Mouse (Mus musculus): Measurements from ENCODE around the gene Arf3. TPM values are rescaled to one million over a fixed set of nuclear protein-coding genes. Genes with fewer than 3 reads are reported as not detected.
A peak's percentile ranks its signal among the peaks of the same experiment; 100 is the strongest.

The Arf3 gene
- polyA plus RNA-seq, 1 experiment from 2014 or later, result 38.1 TPM

DNA sequence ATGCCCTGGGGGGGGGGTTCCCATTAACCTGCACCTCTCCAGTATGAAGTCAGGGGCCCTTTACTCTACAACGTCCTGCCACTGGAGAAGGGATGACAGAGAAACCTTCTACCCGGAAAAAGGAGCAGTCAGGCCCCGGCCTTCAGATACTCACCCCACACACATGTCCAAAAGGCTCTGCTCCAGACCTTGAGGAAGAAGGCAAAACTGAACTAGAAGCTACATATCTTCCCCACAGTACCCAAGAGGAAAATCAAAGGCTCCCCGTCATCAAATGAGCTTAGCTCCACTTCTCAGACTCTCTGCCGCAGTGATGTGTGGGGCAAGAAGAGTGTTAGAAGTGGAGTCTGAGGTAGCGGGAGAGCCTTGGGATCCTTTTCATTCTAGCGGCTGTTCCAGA is 36.3 kb downstream of the Arf3 start:
- Histone ChIP-seq H3K4me3 (ENCODE audit: low read depth, low read length) (peak overlapping the region; percentile 40; the same call in 1 of the 2 replicates), H3K4me1 (replicated peaks; ENCODE audit: control insufficient read depth, insufficient read depth, low read length) (peaks cover 9% of the 10 kb centered on the region; the same call in 1 of the 2 replicates), H3K27ac (ENCODE audit: low read depth, low read length) (no peak overlapping the region), H3K9ac (ENCODE audit: low read length) (no peak overlapping the region), H3K4me2 (ENCODE audit: low read depth, low read length, severe bottlenecking) (peak overlapping the region; percentile 91), H3K36me3 (ENCODE audit: control insufficient read depth, insufficient read depth, low read length) (no peaks in the 10 kb centered on the region), H3K9me3 (ENCODE audit: control insufficient read depth, low read length) (no peaks in the 10 kb centered on the region), H3K27me3 (ENCODE audit: control insufficient read depth, insufficient read depth, low read length) (peaks cover 6% of the 10 kb centered on the region; the same call in 1 of the 2 replicates)
- ATAC-seq (replicated peaks; ENCODE audit: low FRiP score) (no peak), DNase-seq (ENCODE audit: low spot score) (no peak)
- 39% methylated on average over 7 of the region's 7 CpGs for WGBS

DNA sequence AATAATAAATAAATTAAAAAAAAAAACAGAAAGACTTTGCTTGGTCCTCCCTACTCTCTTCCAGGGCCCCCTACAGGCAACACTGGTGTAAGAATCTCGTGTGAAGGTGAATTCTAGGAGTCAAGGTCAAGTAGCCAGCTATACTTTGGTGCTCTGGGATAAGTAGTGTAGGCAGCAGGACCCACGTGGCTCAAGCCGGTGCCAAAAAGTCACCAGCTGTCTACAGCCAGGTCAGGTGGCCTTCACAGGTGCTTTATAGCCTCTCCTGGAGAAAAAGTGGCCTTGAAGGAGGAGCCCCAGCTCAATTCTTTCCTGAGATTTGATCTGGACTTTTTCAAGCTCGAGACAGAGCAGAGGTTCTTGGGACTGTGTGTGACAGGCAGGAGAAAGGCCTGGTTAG is 36.9 kb downstream of the Arf3 start:
- Histone ChIP-seq H3K36me3 (ENCODE audit: control insufficient read depth, insufficient read depth, low read length) (no peaks in the 10 kb centered on the region), H3K9me3 (ENCODE audit: control insufficient read depth, low read length) (no peaks in the 10 kb centered on the region), H3K27ac (ENCODE audit: low read depth, low read length) (no peak overlapping the region), H3K4me2 (ENCODE audit: low read depth, low read length, severe bottlenecking) (no peak overlapping the region), H3K9ac (ENCODE audit: low read length) (no peak overlapping the region), H3K27me3 (ENCODE audit: control insufficient read depth, insufficient read depth, low read length) (peaks cover 6% of the 10 kb centered on the region; the same call in 1 of the 2 replicates), H3K4me1 (replicated peaks; ENCODE audit: control insufficient read depth, insufficient read depth, low read length) (peaks cover 9% of the 10 kb centered on the region; the same call in 1 of the 2 replicates), H3K4me3 (ENCODE audit: low read depth, low read length) (no peak overlapping the region)
- ATAC-seq (replicated peaks; ENCODE audit: low FRiP score), result no peak
- WGBS, result 80% methylated on average over 4 of the region's 4 CpGs
- DNase-seq (ENCODE audit: low spot score), result no peak

DNA sequence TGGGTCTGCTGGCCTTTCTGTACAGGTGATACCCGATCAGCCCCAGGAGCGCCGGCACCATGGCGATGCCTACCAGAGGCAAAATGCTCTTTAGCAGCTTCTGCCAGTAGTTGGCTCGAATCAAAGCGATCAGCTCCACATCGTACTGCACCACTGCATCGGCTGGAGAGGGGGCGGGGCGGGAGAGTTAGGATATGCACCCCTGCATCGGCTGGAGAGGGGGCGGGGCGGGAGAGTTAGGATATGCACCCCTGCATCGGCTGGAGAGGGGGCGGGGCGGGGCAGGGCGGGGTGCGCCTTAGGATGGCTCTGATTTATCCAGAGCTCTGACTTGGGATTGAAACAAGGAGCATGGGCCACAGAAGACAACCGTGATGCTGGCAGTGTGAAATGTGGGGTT is 38.6 kb downstream of the Arf3 start:
- H3K4me1 ChIP-seq (replicated peaks; ENCODE audit: control insufficient read depth, insufficient read depth, low read length), result peaks cover 9% of the 10 kb centered on the region; the same call in 1 of the 2 replicates
- no peak overlapping the region for H3K4me2 ChIP-seq (ENCODE audit: low read depth, low read length, severe bottlenecking)
- H3K27me3 ChIP-seq (ENCODE audit: control insufficient read depth, insufficient read depth, low read length), result peaks cover 6% of the 10 kb centered on the region; the same call in 1 of the 2 replicates
- H3K4me3 ChIP-seq (ENCODE audit: low read depth, low read length), result no peak overlapping the region
- 36% methylated on average over 19 of the region's 19 CpGs for WGBS
- no peak for ATAC-seq (replicated peaks; ENCODE audit: low FRiP score)
- no peak for DNase-seq (ENCODE audit: low spot score)
- H3K36me3 ChIP-seq (ENCODE audit: control insufficient read depth, insufficient read depth, low read length), result no peaks in the 10 kb centered on the region
- no peak overlapping the region for H3K9ac ChIP-seq (ENCODE audit: low read length)
- no peak overlapping the region for H3K27ac ChIP-seq (ENCODE audit: low read depth, low read length)
- H3K9me3 ChIP-seq (ENCODE audit: control insufficient read depth, low read length), result no peaks in the 10 kb centered on the region

DNA sequence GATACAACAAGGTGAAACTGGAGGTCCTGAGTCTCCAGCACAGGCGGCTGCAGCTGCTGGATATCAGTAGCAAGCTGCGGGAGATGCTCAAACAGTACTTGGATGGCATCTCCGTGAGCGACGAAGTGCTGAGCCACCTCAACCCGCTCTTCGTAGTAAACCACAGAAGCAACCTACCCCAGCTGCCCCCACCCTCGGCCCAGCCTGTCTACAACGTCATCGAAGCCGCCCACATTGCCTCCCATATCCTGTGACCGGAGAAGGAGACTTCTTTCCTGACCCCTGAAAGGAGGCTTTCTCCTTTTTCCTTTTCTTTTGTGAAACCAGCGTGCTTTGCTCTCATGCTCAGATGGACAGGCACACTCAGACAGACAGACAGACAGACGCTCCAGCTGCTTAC is 40.2 kb downstream of the Arf3 start:
- ATAC-seq (replicated peaks; ENCODE audit: low FRiP score) (no peak), DNase-seq (ENCODE audit: low spot score) (no peak)
- no peak overlapping the region for H3K27ac ChIP-seq (ENCODE audit: low read depth, low read length)
- no peak overlapping the region for H3K4me3 ChIP-seq (ENCODE audit: low read depth, low read length)
- H3K4me2 ChIP-seq (ENCODE audit: low read depth, low read length, severe bottlenecking), result no peak overlapping the region
- no peaks in the 10 kb centered on the region for H3K36me3 ChIP-seq (ENCODE audit: control insufficient read depth, insufficient read depth, low read length)
- H3K4me1 ChIP-seq (replicated peaks; ENCODE audit: control insufficient read depth, insufficient read depth, low read length), result peaks cover 9% of the 10 kb centered on the region; the same call in 1 of the 2 replicates
- H3K9me3 ChIP-seq (ENCODE audit: control insufficient read depth, low read length), result no peaks in the 10 kb centered on the region
- WGBS, result 66% methylated on average over 14 of the region's 14 CpGs
- no peak overlapping the region for H3K9ac ChIP-seq (ENCODE audit: low read length)
- H3K27me3 ChIP-seq (ENCODE audit: control insufficient read depth, insufficient read depth, low read length), result peaks cover 6% of the 10 kb centered on the region; the same call in 1 of the 2 replicates

DNA sequence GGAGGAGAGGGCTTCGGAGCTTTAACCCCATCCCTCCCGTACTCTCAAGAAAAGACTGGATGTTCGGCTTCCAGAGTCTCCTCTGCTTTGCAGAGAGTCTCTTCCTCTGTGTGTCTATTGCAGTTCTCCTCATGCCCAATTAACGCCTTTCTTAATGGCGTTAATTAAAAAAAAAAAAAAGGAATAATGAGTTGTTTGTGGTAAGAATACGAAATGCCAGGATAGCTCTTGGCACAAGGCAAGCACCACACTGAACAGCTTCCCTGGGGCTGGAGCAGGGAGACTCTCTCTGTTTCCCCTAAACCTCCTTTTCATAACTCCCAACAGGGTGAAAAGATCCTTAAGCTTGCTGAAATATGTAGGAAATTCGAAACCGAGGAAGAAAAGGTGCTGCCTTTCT is 40.8 kb downstream of the Arf3 start:
- Histone ChIP-seq H3K9me3 (ENCODE audit: control insufficient read depth, low read length) (no peaks in the 10 kb centered on the region), H3K27me3 (ENCODE audit: control insufficient read depth, insufficient read depth, low read length) (peaks cover 4% of the 10 kb centered on the region; the same call in 1 of the 2 replicates), H3K4me1 (replicated peaks; ENCODE audit: control insufficient read depth, insufficient read depth, low read length) (peaks cover 4% of the 10 kb centered on the region; the same call in 1 of the 2 replicates), H3K4me2 (ENCODE audit: low read depth, low read length, severe bottlenecking) (no peak overlapping the region), H3K36me3 (ENCODE audit: control insufficient read depth, insufficient read depth, low read length) (no peaks in the 10 kb centered on the region), H3K27ac (ENCODE audit: low read depth, low read length) (no peak overlapping the region), H3K4me3 (ENCODE audit: low read depth, low read length) (no peak overlapping the region), H3K9ac (ENCODE audit: low read length) (no peak overlapping the region)
- ATAC-seq (replicated peaks; ENCODE audit: low FRiP score), result no peak
- 70% methylated on average over 8 of the region's 8 CpGs for WGBS
- no peak for DNase-seq (ENCODE audit: low spot score)

DNA sequence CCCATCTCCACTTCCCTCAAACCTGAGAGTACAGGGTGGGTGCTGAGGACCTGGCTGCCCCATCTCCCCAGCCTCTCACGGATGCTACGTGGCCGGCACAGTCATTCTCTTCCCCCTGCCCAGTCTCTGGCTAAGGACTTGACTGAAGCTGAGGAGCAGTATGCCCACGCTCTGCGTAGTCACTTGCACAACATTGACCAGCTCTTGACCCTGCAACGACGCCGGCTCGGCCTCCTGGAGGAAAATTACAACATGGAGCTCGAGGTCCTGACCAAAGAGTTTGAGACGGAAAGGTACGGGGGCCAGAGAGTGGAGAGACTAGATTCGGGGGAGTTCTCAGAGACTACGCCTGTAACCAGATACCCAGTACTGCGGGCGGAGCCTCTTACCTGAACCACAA is 45.7 kb downstream of the Arf3 start:
- ATAC-seq (replicated peaks; ENCODE audit: low FRiP score), result no peak
- Histone ChIP-seq H3K4me2 (ENCODE audit: low read depth, low read length, severe bottlenecking) (no peak overlapping the region), H3K36me3 (ENCODE audit: control insufficient read depth, insufficient read depth, low read length) (no peaks in the 10 kb centered on the region), H3K27me3 (ENCODE audit: control insufficient read depth, insufficient read depth, low read length) (no peaks in the 10 kb centered on the region; the same call in 1 of the 2 replicates), H3K9ac (ENCODE audit: low read length) (no peak overlapping the region), H3K4me1 (replicated peaks; ENCODE audit: control insufficient read depth, insufficient read depth, low read length) (no peaks in the 10 kb centered on the region), H3K4me3 (ENCODE audit: low read depth, low read length) (no peak overlapping the region), H3K27ac (ENCODE audit: low read depth, low read length) (no peak overlapping the region), H3K9me3 (ENCODE audit: control insufficient read depth, low read length) (no peaks in the 10 kb centered on the region)
- WGBS, result 70% methylated on average over 16 of the region's 16 CpGs
- no peak for DNase-seq (ENCODE audit: low spot score)

DNA sequence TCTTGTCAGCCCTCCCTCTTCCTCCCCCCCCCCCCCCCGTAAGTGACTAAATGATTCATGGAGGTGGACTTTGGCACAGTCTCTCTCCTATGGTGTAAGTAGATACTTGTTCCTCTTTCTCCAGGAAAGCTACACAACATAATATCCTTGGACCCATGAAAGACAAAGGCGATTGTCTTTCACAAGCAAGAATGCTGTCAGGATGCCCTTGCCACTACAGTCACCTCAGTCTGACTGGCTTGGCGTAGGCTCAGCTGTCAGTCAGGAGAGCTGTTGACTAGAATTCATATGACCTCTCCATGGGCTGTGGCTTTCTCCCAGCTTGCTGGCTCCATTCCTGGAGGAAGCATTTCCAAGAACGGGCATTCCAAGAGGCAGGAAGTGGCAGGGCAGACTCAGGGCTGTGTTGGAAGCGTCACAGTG is 48.8 kb downstream of the Arf3 start:
- Histone ChIP-seq H3K4me3 (ENCODE audit: low read depth, low read length) (no peak overlapping the region), H3K9ac (ENCODE audit: low read length) (no peak overlapping the region), H3K4me1 (replicated peaks; ENCODE audit: control insufficient read depth, insufficient read depth, low read length) (no peaks in the 10 kb centered on the region), H3K27me3 (ENCODE audit: control insufficient read depth, insufficient read depth, low read length) (no peaks in the 10 kb centered on the region; the same call in 1 of the 2 replicates), H3K9me3 (ENCODE audit: control insufficient read depth, low read length) (no peaks in the 10 kb centered on the region), H3K27ac (ENCODE audit: low read depth, low read length) (no peak overlapping the region), H3K36me3 (ENCODE audit: control insufficient read depth, insufficient read depth, low read length) (no peaks in the 10 kb centered on the region), H3K4me2 (ENCODE audit: low read depth, low read length, severe bottlenecking) (no peak overlapping the region)
- 79% methylated on average over 5 of the region's 5 CpGs for WGBS
- DNase-seq (ENCODE audit: low spot score), result no peak
- ATAC-seq (replicated peaks; ENCODE audit: low FRiP score), result no peak

DNA sequence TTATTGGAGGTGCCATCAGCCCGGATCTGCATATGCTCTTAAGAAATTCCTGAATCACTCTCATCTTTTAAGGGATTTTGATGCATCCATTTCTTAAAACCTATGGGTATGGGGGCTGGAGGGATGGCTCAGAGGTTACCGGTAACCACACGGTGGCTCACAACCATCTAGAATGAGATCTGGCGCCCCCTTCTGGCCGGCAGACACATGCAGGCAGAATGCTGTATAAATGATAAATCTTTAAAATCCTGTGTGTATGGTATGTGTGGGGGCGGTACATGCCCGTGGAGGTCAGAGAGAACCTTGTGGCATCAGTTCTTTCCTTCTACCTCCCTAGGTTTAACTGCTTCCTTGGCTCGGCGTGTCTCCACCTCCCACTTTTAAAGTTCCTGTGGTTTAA is 52.6 kb downstream of the Arf3 start:
- Histone ChIP-seq H3K27me3 (ENCODE audit: control insufficient read depth, insufficient read depth, low read length) (no peaks in the 10 kb centered on the region; the same call in 1 of the 2 replicates), H3K27ac (ENCODE audit: low read depth, low read length) (no peak overlapping the region), H3K4me3 (ENCODE audit: low read depth, low read length) (no peak overlapping the region), H3K36me3 (ENCODE audit: control insufficient read depth, insufficient read depth, low read length) (no peaks in the 10 kb centered on the region), H3K9ac (ENCODE audit: low read length) (no peak overlapping the region), H3K4me1 (replicated peaks; ENCODE audit: control insufficient read depth, insufficient read depth, low read length) (no peaks in the 10 kb centered on the region), H3K4me2 (ENCODE audit: low read depth, low read length, severe bottlenecking) (no peak overlapping the region), H3K9me3 (ENCODE audit: control insufficient read depth, low read length) (no peaks in the 10 kb centered on the region)
- DNase-seq (ENCODE audit: low spot score) (peak; percentile 89), ATAC-seq (replicated peaks; ENCODE audit: low FRiP score) (no peak)
- WGBS, result 13% methylated on average over 9 of the region's 9 CpGs

DNA sequence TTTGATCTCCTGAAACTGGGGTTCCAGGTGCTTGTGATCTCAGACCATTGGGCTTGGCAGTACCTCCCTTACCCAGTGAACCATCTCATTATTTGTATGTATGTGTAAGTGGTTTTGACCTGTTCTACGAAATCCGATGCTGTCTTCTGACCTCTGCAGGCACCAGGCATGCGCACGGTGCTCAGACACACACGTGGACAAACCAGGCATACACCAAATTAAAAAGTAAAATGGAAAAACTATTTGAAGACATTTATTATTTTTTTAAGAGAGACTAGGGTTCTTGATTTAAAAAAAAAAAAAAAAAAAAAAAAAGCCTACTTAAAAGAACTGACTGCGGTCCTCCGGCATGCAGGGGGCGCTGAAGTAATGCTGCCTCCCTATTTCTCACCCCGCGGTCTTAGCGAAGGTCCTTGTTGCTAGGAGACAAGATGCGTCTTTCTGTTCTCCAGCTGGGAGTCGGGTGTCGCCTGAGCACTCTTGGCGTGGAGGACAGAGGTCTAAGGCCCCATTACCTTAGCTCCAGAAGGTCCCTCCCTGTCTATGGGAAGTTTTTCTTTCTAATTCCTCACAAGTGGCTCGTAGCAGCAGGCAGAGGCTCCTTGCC is 55.1 kb downstream of the Arf3 start, which contains the start of gene Ccdc65:
Ccdc65 (plus strand) TSS at position 442 of the 607 bp plus-strand sequence.
- no peaks in the 10 kb centered on the region for H3K36me3 ChIP-seq (ENCODE audit: control insufficient read depth, insufficient read depth, low read length)

More for the DNA sequence above, 55.1 kb downstream of the Arf3 start, which contains the start of gene Ccdc65:
- peak; percentile 82 for DNase-seq (ENCODE audit: low spot score)
- Histone ChIP-seq H3K4me2 (ENCODE audit: low read depth, low read length, severe bottlenecking) (peak within 1 kb of the TSS; percentile 42; the same call in 1 of the 2 replicates), H3K9me3 (ENCODE audit: control insufficient read depth, low read length) (no peaks in the 10 kb centered on the region), H3K27ac (ENCODE audit: low read depth, low read length) (no peak within 1 kb of the TSS), H3K9ac (ENCODE audit: low read length) (no peak within 1 kb of the TSS), H3K4me1 (replicated peaks; ENCODE audit: control insufficient read depth, insufficient read depth, low read length) (no peaks in the 10 kb centered on the region), H3K4me3 (ENCODE audit: low read depth, low read length) (peak within 1 kb of the TSS; percentile 18; the same call in 1 of the 2 replicates), H3K27me3 (ENCODE audit: control insufficient read depth, insufficient read depth, low read length) (no peaks in the 10 kb centered on the region; the same call in 1 of the 2 replicates)
- WGBS, result 17% methylated on average over 16 of the region's 16 CpGs
- no peak for ATAC-seq (replicated peaks; ENCODE audit: low FRiP score)
